Mouse (Mus musculus) spleen, adult 2 months (tissue): ENCODE results near the gene Nol6.

Experiments
- CTCF ChIP-seq: fragments of 200-500 bp; IDR thresholded peaks from 2 replicates; pipeline ENCODE4 v1.5.1; 2011; ENCODE audit warnings: mild to moderate bottlenecking, inconsistent platforms; ENCODE audit not compliant: insufficient read depth, insufficient read length, insufficient replicate concordance; ENCODE audit errors: extremely low read depth
- POLR2A ChIP-seq: fragments of 200-500 bp; IDR thresholded peaks from 2 replicates; pipeline ENCODE4 v1.6.1; 2011; ENCODE audit warnings: low read depth, low read length, inconsistent platforms

DNA sequence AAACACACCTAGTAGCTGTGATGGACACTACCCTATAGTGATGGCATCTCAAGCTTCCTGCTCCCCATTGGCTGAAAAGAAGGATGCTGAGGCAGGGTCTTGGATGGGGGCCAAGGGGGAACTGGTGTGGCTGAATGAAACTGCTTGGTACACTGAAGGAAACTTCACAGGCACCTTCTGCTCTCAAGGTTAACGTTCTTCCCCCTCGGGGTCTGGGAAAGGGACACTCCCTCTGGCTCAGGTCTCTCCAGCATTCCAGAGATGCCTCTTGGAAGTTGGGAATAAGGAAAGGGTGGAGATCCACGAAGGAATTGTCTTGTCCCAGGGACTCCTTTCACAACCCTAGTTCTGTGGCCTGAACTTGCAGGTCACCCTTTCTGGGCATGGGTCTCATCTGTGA lies 32.9 kb downstream of the Nol6 start:
- TF ChIP-seq CTCF (no peak), POLR2A (no peak)
